Mouse (Mus musculus) fibroblast of lung, adult 2 months (primary cell): ENCODE results near the gene Upf1.
A peak's percentile ranks its signal among the peaks of the same experiment; 100 is the strongest.

Experiments
- DNase-seq: peaks from one replicate; pipeline ENCODE4 v3.0.0-alpha.2; 2011; ENCODE audit warnings: low read depth

Gene Upf1

DNA sequence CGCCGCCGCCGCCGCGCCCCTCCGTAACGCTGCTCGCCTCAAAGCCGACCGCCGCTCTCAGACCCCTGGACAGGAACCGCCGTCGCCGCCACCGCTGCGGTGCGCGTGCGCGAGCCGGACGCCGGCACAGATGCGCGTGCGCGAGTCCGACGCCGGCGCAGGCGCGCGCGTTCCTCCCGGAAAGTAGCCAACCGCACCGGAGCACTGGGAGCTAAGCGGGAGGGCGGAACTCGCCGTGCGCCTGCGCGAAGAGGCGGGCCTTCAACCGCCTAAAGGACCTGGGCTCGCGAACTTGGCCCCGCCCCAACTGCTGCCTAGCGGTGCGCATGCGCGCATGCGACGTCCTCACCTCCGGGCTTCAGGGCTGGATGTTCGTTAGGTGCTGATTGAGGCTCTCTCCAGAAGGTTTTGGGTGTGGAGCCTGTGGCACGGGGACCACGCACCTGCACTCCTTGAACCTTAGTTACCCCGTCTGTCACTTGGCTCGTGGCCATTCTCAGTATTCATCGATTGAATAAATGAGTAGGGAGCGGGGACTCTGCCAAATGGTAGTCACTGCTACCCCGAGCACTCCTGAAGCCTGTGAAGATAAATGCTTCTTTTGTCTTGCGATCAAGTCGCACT, at the start of gene Upf1:
Gene Upf1, minus strand, starts transcription at position 85 of the 624 bp plus-strand sequence.
- DNase-seq, result peak; percentile 93

DNA sequence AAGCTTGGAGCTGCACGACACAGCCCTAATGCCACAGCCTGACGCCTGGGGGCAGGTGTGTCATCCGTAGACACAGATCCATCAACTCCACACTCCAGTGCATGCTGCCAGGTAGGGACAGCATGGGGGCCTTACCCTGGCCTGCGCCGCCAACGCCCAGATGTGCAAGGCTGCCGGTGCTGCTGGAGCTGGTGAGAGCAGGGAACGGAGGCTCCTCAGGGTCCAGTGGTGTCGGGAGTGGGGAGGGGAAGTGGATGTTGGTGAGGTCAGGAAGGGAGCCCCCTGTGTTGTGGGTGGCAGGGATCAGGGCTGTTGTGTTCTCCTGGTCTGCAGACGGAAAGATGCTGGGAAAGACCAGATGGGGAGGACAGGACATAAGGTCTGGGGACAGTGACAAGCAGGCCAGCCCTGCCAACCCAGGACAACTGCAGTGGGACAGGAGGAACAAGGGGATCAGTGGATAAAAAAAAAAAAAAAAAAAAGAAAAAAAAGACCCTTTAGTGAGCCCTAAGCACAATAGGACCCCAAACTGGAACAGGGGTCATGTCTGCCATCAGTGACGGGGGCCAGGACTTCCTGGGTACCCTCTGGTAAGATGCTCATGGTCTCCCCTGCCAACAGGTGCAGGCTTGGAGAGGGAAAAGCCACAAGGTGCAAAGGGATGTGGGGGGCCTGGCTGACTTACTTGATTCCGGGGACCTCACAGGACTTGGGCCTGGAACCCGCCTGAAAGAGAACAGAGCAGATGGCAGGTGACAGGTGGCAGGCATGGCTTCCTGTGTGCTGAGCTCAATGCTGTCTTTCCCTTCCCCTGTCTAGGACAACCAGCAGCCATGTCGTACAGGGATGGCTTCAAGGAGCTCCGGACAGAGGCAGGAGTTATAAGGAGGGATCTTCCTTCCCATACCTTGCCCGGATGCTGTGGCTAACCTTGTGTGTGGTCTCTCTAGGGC, 44.8 kb upstream of the Upf1 start:
- DNase-seq, result no peak

GRCm38 (mm10) chr8:70396184-70396583, 43.1 kb upstream of the Upf1 start:
- no peak for DNase-seq

DNA sequence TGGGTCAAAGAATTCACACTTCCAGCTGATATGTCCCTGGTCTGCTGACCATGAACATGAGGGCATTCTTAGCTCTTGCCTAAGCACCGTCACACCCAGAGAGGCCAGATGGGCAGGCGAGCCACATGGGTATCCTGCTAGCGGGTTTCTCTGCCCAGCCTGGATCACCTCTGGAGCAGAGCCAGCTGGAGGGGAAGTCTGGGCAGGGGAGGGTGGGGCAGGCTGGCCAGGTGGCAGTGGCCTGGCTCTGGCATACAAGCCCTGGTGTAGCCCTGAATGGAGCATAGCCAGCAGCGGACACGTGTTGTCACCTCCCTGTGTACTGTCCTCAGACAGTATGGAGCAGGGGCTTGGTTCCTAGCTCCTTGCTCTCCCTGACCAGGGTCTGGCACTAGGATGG, 42.6 kb upstream of the Upf1 start:
- DNase-seq, result no peak

- no peak for DNase-seq
Observed at GRCm38 (mm10) chr8:70394269-70394998, 41.4 kb upstream of the Upf1 start.

DNA sequence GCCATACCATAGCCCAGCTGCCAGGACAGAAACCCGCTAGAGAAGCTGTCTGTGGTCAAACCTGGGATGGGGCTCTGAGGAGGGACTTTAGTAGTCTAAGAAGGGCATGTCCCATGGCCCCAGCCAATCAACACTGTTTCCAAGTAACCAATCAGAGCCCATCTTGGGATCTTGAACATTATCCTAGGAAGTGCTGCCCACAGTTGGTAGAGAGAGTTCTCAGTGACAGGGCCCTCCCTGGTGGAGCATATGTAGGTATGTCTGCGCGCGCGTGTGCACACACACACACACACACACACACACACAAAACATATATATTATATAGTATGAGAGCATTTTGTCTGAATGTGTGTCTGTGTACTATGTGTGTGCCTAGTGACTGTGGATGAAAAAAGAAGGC, 40.0 kb upstream of the Upf1 start:
- no peak for DNase-seq

- no peak for DNase-seq
Observed at GRCm38 (mm10) chr8:70389678-70390077, 36.6 kb upstream of the Upf1 start.

- DNase-seq, result no peak
Observed at GRCm38 (mm10) chr8:70383287-70383686, 30.2 kb upstream of the Upf1 start.

DNA sequence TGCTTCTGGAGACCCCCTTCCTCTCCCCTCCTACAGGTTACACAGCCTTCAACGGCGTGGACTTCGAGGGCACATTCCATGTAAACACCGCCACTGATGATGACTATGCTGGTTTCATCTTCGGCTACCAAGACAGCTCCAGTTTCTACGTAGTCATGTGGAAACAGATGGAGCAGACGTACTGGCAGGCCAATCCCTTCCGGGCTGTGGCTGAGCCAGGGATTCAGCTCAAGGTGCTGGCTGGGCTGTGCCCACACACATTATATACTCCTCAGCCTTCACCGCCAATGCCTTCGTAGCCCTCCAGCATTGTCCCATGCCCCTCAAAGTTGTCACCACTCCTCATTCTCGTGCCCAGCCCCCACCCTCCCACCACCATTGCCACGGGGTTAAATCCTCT, 27.0 kb upstream of the Upf1 start:
- no peak for DNase-seq

DNA sequence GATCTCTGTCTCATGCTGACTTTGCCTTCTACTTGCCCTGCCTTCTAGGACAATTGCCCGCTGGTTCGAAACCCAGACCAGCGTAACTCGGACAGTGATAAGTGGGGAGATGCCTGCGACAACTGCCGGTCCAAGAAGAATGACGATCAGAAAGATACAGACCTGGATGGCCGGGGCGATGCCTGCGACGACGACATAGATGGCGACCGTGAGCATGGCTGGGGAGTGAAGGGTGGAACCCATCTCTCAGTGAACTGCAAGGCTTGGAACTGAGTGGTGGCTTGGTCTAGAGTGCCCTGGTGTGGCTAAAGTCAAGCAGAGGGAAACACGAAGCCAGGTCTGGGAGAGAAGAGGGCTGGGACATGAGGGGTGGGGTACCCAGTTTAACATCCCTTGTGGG, 24.0 kb upstream of the Upf1 start:
- no peak for DNase-seq

- DNase-seq, result no peak
Observed at GRCm38 (mm10) chr8:70376275-70376741, 23.2 kb upstream of the Upf1 start.

DNA sequence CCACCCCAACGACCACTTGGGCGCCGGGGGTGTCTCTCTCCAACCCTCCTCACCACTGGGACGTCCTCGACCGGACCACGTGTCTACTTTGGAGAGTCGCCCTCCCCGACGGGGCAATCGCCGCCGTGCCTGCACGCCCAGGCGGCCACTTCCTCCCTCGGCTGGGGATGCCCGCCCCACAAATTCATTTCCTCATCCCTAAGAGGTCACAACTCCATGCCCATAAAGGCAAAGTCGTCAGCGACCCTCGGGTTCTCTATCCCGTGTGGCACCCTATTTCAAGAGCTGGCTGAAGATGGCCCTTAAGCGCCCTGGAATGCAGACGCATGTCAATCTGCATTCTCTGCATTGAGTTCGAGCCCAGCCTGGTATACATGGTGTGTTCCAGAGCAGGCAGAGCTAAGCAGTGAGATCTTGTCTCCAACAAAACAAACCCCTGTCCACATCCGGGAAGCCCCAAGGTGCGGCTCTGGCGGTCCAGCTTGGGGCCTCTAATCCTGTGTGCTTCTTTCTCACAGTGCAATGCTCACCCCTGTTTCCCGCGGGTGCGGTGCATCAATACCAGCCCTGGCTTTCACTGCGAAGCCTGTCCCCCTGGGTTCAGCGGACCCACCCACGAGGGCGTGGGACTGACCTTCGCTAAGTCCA, 22.3 kb upstream of the Upf1 start:
- DNase-seq, result no peak

DNA sequence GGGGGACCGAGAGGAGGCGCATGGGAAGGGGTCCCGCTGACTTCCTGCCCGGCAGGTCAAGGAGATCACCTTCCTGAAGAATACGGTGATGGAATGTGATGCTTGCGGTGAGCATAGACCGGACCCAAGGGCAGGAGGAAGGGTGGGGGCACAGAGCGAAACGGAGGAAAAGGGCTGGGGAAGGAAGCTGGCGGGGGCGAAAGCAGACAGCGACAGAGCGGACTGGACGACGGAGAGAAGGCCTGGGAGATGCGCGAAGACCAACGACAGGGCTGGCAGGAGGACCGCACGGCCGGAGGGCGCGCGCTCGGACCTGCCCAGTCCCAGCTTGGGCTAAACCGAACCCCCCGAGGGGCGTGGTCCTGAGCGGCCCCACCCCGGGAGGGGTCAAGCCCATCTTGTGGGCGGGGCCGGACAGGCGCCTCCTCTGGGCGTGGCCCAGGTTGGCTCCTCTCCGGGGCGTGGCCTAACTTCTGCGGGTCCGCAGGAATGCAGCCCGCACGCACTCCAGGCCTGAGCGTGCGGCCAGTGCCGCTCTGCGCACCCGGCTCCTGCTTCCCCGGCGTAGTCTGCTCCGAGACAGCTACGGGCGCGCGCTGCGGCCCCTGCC, 21.3 kb upstream of the Upf1 start:
- no peak for DNase-seq

GRCm38 (mm10) chr8:70373397-70374317, 20.6 kb upstream of the Upf1 start, which contains the start of gene Comp:
Gene Comp, plus strand, starts transcription at chr8:70373558.
- no peak for DNase-seq

DNA sequence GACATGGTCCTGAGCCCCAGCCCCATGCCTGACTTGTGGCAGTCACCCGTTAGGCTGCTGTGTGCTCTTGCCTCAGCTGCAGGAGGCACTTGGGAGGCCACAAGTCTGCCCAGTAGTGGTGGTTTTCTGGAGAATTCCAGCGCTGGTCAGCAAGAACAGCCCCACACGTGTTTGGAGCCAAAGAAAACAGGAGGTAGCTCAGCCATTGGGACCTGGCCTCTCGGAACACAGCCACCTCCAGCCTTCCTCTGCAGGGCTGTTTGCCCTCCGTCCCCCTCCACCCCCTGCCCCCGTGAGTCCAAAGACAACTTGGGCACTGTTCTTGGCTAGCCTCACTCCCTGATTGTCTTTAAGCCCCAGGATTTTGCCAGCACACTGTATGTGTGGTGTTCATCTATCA, 18.9 kb upstream of the Upf1 start:
- DNase-seq, result peak; percentile 93

GRCm38 (mm10) chr8:70370476-70370875, 17.4 kb upstream of the Upf1 start:
- peak; percentile 86 for DNase-seq

GRCm38 (mm10) chr8:70366588-70366987, 13.5 kb upstream of the Upf1 start:
- DNase-seq, result no peak

- peak; percentile 73 for DNase-seq
Observed at GRCm38 (mm10) chr8:70364066-70364465, 11.0 kb upstream of the Upf1 start.

DNA sequence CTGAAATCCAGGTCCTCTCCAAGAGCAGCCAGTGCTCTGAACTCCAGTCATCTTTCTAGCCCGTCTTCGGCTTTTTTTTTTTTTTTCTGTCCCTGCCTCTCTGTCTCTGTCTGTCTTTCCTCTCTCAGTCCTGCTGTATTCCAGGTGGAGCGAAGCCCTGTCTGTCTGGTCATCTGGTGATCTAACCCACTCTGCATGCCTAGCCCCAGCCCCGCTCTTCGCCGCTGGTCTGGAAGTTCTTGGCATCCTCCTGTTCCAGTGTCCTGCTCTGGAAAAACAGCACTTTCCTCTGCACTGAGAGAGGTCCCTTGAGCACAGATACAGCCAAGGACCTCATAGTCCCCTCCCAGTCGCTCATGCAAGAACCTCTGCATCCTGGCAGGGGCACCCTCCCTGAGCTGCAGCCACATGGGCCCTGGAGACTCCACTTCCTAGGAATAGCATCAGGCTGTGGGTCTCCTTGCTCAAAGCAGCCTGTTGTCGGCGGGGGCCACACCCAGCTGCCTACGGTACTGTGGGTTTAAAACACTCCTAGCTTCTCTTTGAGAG, 8.5 kb upstream of the Upf1 start:
- no peak for DNase-seq

GRCm38 (mm10) chr8:70360769-70361168, 7.7 kb upstream of the Upf1 start:
- no peak for DNase-seq
